Mouse (Mus musculus) E14TG2a.4 (cell line): ENCODE measurements around the gene Stk39.

Experiments used
- CTCF ChIP-seq: conservative IDR thresholded peaks from 2 replicates; pipeline ENCODE4 v1.5.1; 2014; ENCODE audit warnings: low read length
- NANOG ChIP-seq: IDR thresholded peaks from 2 replicates; pipeline ENCODE4 v1.6.1; 2014; ENCODE audit warnings: borderline replicate concordance, low read length, mixed read lengths

DNA sequence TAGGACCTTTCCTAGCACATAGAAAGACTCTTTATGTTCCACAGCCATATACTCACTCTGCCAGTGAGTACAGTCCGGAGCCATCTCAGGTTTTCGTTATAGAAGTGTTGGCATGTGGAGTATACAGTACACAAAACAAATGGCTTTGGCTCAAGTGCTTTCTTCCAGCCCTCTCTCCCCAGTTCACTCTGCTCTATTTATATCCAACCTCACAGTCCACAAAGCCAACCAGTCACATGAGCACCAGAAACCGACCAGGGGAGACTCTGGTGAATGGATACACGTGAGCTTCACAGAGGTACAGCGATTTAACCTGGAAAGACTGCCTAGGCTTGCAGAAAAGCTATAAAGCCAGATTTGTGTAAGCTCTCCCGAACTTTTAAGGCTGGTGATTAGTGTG, 56.4 kb downstream of the Stk39 start:
- TF ChIP-seq CTCF (no peak), NANOG (no peak)
